Mouse (Mus musculus) B cell, adult (primary cell): ENCODE measurements around the gene Gm47955. TPM values are rescaled to one million over a fixed set of nuclear protein-coding genes. Genes with fewer than 3 reads are reported as not detected.

ENCODE experiments used
- total RNA-seq: library from RNA; stranded (reverse); gene quantifications from 4 replicates; pipeline ENCODE4 v1.2.4, GENCODE M21; 2023; ENCODE audit not compliant: inconsistent age

The Gm47955 gene
- not detected in 4 replicates for total RNA-seq

DNA sequence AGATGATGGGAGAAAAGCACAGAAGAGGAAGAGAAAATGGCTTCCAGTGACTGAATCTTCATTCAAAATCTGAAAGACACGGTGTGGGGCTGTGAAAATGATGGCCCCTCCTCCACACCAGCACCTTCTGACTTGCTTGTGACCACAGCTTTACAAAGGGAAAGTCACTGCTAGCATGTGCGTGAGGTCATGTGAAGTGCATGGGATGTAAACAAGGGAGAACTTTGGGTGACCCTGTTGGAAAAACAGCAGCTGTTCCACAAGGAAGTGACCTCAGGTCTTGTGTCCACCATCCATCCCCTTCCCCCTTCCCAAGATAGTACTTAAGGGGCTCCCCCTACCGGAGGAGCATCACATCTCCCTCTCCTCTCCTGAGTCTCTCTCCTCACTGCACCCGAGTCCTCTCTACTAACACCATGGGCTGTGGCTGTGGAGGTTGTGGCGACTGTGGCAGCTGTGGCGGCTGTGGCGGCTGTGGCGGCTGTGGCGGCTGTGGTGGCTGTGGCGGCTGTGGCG, at the start of gene Gm47955:
Gm47955 (plus strand) TSS at position 417 of the 516 bp plus-strand sequence.

DNA sequence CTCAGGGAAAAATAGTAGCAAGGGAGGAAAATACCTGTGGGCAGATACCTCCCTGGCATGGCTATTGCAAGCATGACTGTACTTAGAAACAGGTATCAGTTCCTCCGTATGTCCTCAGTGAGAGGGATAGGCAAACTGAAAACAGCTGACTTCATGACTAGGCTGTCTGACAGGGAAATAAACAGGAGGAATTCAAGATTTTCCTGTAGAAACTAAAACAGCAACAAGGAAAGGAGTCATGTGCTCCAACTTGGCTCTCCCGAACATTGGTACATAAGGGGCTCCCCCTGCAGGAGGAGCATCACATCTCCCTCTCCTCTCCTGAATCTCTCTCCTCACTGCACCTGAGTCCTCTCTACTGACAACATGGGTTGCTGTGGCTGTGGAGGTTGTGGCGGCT, 47.1 kb upstream of the Gm47955 start, which contains the start of gene A030005L19Rik:
A030005L19Rik (plus strand) TSS at position 301 of the 400 bp plus-strand sequence.

DNA sequence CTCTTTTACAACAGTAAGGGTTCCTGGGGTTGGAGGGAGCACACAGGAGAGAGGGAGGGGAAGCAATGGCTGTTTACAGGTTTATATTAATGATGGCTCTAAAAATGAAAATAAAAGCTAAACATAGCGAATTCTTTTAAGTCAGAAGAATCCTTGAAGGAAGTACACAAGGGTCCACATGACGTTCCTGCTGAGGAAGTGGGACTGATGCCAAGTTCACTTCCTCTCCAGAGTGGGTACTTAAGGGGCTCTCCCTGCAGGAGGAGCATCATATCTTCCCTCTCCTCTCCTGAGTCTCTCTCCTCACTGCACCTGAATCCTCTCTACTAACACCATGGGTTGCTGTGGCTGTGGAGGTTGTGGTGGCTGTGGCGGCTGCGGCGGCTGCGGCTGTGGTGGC, 35.4 kb upstream of the Gm47955 start, which contains the start of gene A030014E15Rik:
A030014E15Rik (plus strand) TSS at position 268 of the 400 bp plus-strand sequence.

DNA sequence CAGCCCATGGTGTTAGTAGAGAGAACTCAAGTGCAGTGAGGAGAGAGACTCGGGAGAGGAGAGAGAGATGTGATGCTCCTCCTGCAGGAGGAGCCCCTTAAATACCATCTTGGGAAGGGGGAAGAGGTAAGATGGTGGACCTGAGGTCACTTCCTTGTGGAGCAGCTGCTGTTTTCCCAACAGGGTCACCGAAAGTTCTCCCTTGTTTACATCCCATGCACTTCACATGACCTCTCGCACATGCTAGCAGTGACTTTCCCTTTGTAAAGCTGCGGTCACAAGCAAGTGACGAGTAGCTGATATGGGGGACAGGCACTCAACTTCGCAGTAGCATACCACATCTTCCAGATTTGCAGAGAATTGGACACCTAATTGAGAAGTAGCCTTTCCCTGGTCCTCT, 28.8 kb upstream of the Gm47955 start, which contains the start of gene Gm6217:
Gm6217 (minus strand) TSS at position 74 of the 400 bp plus-strand sequence.

DNA sequence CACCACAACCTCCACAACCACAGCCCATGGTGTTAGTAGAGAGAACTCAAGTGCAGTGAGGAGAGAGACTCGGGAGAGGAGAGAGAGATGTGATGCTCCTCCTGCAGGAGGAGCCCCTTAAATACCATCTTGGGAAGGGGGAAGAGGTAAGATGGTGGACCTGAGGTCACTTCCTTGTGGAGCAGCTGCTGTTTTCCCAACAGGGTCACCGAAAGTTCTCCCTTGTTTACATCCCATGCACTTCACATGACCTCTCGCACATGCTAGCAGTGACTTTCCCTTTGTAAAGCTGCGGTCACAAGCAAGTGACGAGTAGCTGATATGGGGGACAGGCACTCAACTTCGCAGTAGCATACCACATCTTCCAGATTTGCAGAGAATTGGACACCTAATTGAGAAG, 16.8 kb upstream of the Gm47955 start, which contains the start of gene A030003K21Rik:
A030003K21Rik (minus strand) TSS at position 94 of the 400 bp plus-strand sequence.

DNA sequence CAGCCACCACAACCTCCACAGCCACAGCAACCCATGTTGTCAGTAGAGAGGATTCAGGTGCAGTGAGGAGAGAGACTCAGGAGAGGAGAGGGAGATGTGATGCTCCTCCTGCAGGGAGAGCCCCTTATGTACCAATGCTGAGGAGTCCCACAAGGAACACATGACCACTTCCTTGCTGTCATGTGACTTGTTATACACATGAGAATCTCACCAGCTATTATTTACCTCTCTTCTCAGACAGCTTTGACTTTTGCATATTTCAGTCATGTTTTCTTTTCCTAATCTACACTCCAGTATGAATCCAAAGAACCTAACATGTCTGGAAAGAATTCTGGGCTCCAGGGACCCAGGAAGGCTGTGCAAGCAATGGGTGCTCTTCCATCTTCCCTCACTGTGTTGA, 4.2 kb upstream of the Gm47955 start, which contains the start of gene Gm7544:
Gm7544 (minus strand) TSS at position 101 of the 400 bp plus-strand sequence.

DNA sequence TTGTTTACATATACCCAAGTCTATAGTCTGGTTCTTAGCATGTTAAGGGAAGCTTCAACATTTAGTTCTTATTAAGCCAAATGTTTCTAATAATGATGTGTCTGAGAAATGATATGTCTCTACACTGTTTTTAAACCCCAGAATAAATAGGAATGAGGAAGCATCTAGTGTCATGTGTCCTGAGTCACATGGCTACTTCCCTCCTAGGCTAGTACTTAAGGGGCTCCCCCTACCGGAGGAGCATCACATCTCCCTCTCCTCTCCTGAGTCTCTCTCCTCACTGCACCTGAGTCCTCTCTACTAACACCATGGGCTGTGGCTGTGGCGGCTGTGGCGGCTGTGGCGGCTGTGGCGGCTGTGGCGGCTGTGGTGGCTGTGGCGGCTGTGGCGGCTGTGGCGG, 40.2 kb downstream of the Gm47955 start, which contains the start of gene Gm47959:
Gm47959 (plus strand) TSS at position 243 of the 400 bp plus-strand sequence.

Other genes with a start within 250 kb of the Gm47955 start
- gene Mff, start 235.4 kb upstream of the Gm47955 start, total RNA-seq = 90.3 to 120 TPM (median 113 TPM) in 4 replicates
- gene Tm4sf20, start 191.8 kb upstream of the Gm47955 start, total RNA-seq = not detected in 4 replicates
- gene Gm47791, start 189.0 kb upstream of the Gm47955 start, total RNA-seq = not detected in 4 replicates
- gene Agfg1, start 120.8 kb upstream of the Gm47955 start, total RNA-seq = 55.5 to 56.8 TPM (median 56.2 TPM) in 4 replicates
- 1.6 to 2.7 TPM (median 1.8 TPM) in 3 of 4 replicates, not detected in the other for gene A030005L19Rik, start 47.0 kb upstream of the Gm47955 start, total RNA-seq
- gene A030014E15Rik, start 35.4 kb upstream of the Gm47955 start, total RNA-seq = not detected in 4 replicates
- not detected in 4 replicates for gene Gm6217, start 28.9 kb upstream of the Gm47955 start, total RNA-seq
- gene A030003K21Rik, start 16.9 kb upstream of the Gm47955 start, total RNA-seq = not detected in 4 replicates
- gene Gm7544, start 4.3 kb upstream of the Gm47955 start, total RNA-seq = not detected in 4 replicates
- not detected in 4 replicates for gene Gm47959, start 40.3 kb downstream of the Gm47955 start, total RNA-seq
- gene Slc19a3, start 78.2 kb downstream of the Gm47955 start, total RNA-seq = not detected in 4 replicates
- gene Krtap28-10, start 82.2 kb downstream of the Gm47955 start, total RNA-seq = not detected in 4 replicates
- gene Gm47969, start 84.6 kb downstream of the Gm47955 start, total RNA-seq = not detected in 4 replicates
- gene A030005K14Rik, start 99.1 kb downstream of the Gm47955 start, total RNA-seq = not detected in 4 replicates
- not detected in 4 replicates for gene Krtap28-13, start 100.6 kb downstream of the Gm47955 start, total RNA-seq
- not detected in 4 replicates for gene Ccl20, start 156.5 kb downstream of the Gm47955 start, total RNA-seq
- not detected in 4 replicates for gene Daw1, start 199.5 kb downstream of the Gm47955 start, total RNA-seq